Mouse (Mus musculus): Measurements from ENCODE around the gene Gtf2h4.

Gene Gtf2h4

DNA sequence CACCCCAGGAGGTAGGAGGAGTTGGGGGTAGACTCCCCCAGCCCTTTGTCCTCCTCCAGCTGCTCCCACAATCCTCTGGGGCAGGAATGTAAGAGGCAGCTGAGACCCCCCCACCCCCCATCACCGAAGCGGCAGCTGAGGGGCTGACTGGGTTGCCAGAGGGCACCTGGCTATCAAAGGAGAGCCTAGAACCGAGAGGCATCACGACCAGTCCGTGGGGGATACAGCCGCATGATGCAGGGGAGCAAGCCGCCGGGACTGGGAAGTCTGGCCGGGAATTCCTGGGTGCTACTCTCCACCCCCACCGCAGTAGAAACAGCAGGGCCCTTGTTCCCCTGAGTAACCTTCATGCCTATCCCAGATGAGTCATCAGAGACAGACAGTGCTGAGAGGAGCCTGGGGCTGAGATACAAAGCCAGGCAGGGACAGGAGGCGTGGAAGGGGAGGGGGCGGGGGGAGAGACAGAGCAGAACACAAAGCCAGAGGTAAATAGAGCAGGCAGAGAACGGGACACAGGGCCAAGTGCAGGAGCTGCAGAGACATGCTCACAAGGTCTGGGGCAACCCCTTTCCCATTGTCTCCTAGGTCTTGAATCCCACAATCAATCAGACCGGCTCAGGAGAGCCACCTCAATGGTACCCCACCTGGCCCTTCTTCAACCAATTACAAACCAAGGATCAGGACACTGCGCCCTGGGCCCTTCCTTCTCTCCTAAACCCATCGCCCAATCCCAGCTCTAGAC, 24.4 kb upstream of the Gtf2h4 start:
- DNase-seq (ENCODE audit: low read depth in 2 of 2, low spot score in 2 of 2): no peak

DNA sequence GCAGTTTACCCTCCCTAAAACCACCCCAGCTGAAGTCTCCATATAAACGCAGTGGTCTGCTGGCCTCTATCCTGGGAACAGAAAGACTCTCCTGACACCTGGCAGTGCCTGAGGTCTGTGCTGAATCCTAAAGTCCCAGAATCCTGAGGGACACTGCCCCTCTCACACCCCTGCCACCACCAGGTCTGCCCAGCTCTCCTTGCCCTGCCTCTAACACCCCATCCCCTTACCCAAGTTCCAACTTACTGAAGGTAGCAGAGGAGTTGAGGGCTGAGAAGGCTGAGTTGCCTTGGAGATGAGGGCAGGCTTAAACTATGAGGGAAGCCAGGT, 23.9 kb upstream of the Gtf2h4 start:
- DNase-seq (ENCODE audit: low read depth in 2 of 2, low spot score in 2 of 2): no peak

DNA sequence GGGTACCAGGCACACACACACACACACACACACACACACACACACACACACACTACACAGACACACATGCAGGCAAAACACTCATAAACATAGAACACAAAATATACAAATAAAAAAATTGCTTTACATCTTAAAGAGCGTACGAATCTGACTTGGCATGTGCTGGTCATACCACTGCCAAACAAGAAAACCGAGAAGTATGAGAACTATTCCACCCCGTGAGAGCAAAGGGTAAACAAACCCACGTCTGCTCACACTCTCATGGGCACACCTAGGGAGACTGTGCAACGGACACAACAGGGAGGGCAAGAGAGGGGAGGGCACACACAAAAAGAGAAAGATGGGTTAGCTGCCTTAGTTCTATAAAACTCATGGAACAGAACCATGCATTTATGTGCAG, 23.2 kb upstream of the Gtf2h4 start:
- DNase-seq (ENCODE audit: low read depth in 2 of 2, low spot score in 2 of 2): no peak

DNA sequence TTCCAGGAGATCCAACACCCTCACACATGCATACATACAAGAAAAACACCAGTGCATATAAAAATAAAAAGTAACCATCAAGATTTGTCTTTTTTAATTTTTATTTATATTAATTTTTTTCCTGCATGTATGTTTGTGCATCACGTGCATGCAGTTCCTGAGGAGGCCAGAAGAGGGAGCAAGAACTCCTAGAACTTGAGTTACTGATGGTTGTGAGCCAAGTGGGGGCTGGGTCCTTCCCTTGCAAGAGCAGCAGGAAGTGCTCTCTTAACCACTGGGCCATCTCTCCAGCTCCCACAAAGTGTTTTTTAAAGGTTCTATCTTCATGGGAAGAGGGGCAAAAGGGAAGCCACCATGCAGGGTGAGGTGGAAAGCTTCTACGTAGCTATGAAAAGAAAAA, 21.8 kb upstream of the Gtf2h4 start:
- peak; percentile 43 to 61 for DNase-seq (ENCODE audit: low read depth in 2 of 2, low spot score in 2 of 2)

DNA sequence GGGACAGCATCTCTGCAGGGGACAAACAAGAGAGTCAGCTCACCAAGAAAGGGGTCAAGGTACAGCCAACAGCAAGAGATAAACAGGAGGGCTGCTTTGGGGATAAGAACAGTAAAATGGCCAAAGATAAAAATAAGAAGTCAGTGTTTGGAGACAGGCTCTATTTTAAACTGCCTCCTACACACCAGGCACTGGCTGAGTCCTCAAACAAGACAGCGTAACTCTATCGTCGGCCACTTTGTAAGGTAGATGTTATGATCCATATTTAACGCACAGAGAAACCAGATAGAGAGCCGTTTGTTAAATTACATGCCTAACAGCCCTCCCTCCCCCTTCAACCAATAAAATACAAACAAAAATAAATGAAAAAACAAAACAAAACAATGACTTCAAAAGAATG, 20.4 kb upstream of the Gtf2h4 start:
- DNase-seq (ENCODE audit: low read depth in 2 of 2, low spot score in 2 of 2): no peak

DNA sequence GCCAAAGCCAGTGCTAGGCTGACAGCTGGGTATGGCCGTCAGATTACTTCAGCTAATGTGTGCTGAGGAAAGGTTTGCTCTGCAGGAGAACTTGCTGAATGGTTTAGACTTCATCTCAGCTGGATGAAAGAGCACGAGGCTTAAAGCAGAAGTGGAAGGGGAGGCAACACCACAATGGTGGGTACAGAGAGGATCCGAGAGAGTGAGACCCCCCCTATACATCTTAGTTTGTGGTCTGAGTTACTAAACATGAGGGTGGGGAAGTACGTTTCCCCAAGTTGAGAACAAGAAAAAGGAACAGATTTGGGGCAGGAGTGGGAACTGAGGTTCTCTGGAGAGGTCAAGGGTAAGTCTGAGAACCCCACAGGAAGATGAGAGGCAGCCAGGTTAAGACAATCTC, 18.8 kb upstream of the Gtf2h4 start:
- DNase-seq (ENCODE audit: low read depth in 2 of 2, low spot score in 2 of 2): no peak

DNA sequence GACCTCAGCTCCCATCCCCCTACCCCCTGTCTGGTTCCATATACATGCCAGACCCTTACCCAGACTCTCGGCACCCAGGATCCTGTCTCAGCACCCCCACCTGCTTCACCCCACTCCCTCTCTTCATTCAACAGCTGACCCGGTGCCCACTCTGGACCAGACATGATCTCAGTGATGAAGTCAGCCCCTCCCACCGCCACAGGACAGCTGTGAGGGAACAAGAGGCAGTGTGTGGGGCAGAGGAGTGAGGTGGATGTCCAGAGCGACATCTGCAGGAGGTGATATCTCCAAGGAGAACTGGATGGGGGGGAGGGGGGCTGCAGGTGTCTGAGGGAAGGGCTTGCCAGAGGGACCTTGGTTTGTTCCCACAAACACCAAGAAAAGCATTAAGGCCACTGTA, 18.3 kb upstream of the Gtf2h4 start:
- no peak for DNase-seq (ENCODE audit: low read depth in 2 of 2, low spot score in 2 of 2)

DNA sequence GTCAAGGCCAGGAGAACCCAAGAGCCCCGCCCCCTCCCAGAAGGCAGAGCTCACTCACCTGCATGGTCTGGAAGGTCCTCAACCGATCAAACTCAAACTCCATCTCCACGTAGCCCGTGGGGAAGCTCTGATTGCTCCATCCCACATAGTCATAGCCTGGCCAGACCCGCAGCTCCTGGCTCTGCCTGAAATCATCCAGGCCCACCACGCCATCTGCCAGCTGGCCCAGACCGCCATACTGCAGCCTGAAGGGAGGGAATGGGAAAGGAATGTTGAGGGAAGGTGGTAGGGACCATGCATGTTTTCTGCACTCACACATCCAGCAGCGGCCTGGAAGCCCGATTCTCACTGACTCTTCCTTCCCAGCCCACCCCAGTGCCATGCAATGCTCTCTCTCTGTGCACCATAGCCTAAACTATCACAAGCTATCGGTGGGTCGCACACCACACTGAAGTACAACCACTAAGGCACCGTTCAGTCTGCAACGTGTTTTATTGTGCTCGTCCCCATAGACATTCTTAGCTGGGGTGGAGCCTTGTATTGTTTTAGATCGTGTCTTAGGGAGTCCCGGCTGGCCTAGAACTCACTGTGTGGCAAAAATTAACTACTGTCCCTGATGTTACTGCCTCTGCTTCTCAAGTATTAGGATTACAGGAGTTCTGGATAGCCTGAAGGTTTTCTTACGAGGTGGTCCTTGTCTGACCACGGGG, 16.6 kb upstream of the Gtf2h4 start:
- no peak for DNase-seq (ENCODE audit: low read depth in 2 of 2, low spot score in 2 of 2)

DNA sequence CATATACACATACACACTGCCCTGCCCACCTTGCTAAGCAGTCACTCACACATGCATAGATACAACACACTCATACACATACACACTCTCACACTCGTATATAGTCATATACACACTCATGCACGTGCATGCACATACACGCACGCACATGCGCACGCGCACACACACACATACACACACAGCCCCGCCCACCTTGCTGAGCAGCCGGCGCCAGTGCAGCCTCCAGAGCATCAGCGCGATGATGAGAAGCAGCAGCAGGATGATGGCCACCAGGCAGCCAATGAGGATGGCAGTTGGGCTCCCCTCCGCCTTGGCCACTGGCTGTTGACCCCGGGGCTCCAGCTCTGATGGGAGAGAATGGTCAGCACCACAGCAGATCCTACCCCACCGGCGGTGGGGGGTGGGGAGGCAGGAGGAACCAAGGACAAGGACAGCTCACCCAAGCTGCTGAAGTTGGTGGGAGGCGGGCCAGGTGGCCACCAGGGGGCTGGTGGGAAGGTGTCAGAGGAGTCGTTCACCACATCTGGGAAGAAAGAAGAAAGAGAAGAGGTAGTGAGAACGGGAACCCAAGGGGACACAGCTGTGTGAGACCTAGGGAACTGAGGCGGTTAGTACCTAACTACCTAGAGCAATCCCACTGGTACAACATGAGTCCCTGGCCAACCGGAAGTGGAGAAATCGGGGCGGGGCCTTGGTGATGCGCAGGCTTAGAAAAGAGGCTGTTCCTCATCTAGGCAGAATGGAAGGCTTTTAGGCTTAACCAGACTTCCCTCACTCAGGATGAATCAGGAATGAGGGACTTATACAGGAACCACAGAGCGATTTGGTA, 15.0 kb upstream of the Gtf2h4 start:
- DNase-seq (ENCODE audit: low read depth in 2 of 2, low spot score in 2 of 2): no peak

DNA sequence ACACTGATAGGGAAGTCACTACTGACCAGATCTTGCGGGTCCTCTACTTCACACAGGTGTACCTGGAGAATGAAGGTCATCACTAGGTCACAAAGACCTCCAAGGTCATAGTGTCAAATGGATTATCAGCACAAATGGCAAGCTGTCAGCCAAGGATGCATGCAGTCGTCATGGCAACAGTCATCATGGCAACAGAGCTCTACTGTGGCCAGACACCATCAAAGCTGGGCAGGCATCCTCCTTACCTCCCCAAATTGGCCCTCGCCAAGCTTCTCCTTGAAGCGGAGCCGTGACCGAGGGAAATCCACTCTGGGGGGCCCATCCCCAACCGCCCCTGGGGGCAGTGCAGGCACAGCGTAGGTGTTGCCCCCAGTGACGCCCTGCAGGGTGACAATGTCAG, 11.5 kb upstream of the Gtf2h4 start:
- no peak for DNase-seq (ENCODE audit: low read depth in 2 of 2, low spot score in 2 of 2)

DNA sequence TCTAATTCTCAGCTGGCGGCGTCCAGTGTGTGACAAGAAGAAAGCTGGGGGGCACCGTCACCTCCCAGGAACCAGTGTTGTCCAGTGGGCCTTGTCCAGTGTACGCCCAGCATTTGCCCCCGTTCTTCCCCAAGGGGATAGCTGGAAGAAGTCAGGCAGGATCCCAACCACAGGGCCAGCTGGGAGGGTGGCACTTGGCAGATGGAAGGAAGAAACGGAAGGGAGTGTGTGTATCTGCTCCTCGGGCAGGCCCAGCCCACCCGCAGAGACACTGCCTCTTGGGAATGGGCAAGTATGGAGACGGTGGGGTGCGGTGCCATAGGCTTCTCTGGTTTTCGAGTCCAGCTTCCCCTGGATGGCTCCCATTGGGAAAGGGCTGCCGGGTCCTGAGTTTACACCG, 8.4 kb upstream of the Gtf2h4 start:
- no peak for DNase-seq (ENCODE audit: low read depth in 2 of 2, low spot score in 2 of 2)

DNA sequence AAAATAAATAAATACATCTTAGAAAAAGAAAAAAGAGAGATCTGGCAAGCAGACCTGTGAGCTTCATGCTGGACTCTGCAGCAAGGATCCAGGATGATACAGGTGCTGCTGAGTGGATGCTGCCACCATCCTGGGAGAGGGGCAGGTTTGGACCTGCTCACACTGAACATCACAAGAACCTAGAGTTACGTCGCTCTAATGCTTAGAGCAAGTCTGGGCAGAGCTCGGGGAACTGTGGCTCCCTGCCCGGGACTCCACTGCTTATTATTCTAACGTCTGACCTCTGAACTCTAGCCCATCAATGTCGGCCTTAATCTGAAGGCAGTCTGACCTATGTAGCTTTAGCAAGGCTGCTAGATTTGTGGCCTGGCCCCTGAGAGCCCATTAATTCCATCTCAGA, 7.1 kb upstream of the Gtf2h4 start:
- no peak for DNase-seq (ENCODE audit: low read depth in 2 of 2, low spot score in 2 of 2)

DNA sequence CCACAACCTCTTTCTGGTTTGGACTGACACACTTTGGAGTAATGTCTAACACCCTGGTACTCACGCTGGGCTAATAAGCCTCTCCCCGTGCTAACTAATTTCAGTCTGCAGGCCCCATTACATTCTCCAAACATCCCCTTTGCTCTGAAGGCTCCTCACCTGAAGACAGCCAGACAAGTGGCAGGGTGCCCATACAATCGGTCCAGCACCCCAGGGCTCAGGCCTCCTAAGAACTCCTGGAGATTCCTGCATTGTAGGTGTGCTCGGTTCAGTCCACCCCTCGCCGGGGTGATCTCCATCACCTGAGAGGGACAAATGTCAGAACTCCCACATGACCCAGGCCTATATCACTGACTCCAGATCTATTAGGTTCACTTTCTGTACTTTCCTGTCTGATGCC, 1.0 kb downstream of the Gtf2h4 start:
- DNase-seq (ENCODE audit: low read depth in 2 of 2, low spot score in 2 of 2): no peak

DNA sequence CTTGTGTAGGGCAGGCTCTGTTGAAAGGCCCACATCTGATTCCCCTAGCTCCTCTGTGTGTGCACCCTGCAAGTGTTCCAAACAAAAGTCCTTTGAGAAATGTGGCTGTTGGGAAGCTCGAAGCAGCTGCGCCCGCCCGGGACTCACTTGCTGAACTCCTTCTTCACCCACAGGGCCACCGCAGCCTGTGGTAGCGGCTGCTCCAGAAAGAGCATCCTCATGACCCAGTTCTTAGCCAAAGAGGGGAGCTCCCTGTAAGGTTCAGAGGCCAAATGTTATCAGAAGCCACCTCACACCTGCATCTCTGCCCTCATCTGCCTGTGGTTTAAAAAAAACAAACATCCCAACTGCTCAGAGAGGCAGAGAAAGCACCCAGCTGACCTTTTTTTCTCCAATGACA, 1.7 kb downstream of the Gtf2h4 start:
- no peak for DNase-seq (ENCODE audit: low read depth in 2 of 2, low spot score in 2 of 2)

DNA sequence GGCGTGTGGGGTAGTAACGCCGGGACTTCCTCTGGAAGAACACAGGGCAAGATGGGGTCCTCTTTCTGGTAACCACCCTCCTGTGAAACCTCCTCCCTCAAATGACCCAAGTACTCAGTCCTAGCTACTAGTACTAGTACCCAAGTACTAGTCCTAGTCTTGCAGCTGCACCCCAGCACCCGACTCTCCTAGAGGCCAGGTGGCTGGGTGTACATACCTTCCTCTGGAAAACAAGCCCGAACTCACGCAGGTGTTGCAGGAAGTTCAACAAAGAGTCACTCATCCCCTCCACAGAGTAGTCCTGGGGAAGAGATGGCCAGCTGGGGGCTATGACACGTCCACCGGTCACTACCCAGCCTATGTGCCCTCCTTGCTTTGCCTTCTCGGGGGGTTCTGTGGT, 3.8 kb downstream of the Gtf2h4 start:
- DNase-seq (ENCODE audit: low read depth in 2 of 2, low spot score in 2 of 2): no peak

DNA sequence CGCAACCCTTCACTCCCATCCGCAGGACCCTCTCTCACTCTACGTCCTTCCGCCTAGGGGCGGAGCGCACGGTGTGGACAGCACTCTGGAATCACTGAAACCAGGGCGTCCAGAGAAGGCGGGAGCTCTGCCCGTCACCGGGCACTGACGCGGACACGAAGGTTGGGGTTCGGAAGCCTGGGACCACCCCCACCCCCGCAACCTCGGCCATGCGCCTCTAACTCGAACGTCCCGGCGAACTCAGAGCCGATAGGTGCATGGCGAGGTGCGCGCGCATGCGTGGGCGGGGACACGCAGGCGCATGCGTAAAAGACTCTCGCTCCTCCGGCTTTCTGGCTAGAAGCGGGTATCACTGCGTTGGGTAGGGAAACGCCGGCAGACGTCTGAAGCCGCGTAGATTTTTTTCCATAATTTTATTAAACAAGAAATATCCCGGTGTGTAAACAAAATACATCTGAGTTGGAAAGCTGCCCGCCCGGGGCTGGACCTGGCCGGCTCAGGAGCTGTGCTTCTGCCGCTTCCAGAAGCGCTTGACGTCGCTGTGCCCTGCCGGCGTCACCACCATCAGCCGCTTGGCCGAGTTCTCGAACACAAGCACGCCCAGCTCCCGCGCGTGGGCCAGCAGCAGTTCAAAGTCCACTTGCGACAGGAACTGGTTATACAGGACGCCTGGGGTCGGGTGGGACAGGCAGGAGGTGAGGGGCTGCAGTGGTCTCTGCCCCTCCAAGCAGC, 6.0 kb downstream of the Gtf2h4 start, which contains the start of gene Vars2:
Vars2 (minus strand) TSS at position 259 of the 732 bp plus-strand sequence.
- peak; percentile 95 to 98 for DNase-seq (ENCODE audit: low read depth in 2 of 2, low spot score in 2 of 2)

DNA sequence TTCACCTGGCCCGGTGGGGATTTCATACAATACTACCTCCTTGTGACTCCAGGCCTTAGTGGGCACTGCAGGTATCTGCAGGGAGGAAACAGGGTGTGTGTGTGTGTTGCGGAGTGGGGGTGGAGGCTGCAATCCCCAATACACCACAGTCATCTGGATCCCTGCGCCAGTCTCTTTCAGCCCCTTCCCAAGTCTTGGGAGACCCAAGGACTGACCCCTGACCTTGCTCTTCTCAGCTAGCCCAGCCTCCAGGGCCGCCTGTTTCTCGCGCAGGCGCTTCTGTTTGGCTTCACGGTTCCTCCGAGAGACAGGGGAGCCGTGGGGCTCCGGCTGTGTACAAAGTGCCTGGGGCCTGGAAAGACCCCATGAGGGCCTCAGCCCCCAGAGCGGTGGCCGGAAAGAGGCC, 6.7 kb downstream of the Gtf2h4 start:
- peak; percentile 6 to 16 for DNase-seq (ENCODE audit: low read depth in 2 of 2, low spot score in 2 of 2)

DNA sequence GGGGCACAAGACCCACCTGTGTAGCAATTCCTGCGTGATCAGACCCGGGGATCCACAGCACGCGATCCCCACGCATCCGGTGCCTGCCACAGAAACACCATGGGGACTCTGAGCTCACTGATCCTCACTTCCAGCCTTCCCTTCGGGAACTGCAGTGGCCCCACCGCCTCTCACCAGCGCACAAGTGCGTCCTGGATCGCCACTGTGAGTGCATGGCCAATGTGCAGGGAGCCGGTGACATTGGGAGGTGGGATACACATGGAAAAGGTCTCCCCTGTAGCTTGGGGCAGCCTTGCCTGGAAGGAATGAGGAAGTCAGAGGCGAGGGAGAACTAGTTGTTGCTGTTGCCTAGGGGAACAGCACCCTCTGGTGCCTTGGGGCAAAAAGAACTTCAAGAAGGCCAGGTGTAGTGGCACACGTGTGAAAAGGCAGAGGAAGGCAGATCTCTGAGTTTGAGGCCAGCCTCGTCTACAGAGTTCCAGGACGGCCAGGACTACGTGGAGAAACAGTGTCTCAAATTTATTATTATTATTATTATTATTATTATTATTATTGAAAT, 7.5 kb downstream of the Gtf2h4 start:
- no peak for DNase-seq (ENCODE audit: low read depth in 2 of 2, low spot score in 2 of 2)

DNA sequence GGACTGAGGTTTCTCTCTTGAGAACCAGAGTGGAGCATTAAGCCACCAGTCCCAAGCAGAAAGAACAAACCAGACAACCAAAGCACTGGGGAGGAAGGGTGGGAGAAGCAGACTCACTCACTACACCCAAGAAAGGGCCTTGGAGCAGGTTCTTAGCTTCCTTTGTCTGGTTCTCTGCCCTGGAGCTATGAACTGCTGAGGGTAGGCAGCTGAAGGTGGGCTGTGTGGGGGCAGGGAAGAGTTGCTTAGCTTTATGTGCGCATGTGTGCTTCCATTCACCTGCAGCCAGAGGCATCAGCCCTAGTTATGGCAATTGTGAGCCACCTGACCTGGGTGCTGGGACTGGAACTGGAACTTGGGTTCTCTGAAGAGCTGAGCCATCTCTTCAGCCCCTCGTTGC, 20.5 kb downstream of the Gtf2h4 start:
- no peak for DNase-seq (ENCODE audit: low read depth in 2 of 2, low spot score in 2 of 2)

DNA sequence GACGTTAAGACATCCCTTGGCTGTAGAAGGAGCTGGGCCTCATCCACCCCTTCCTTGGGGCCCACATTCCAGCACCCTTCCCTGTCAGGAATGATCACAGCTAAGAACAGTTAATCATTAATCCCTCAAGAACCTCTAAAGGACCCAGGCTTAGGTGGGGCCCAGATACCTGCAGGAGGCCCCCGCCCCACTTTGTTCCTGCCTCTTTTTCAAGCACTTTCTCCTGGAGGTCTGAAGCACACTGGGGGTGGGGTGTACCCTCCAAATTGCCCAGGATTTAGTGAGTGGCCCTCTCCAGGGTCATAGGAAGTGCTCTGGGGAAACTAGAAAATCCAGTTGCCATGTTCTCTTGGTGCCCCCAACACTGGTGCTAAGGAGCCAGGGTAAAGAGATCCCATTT, 24.1 kb downstream of the Gtf2h4 start:
- no peak for DNase-seq (ENCODE audit: low read depth in 2 of 2, low spot score in 2 of 2)

DNA sequence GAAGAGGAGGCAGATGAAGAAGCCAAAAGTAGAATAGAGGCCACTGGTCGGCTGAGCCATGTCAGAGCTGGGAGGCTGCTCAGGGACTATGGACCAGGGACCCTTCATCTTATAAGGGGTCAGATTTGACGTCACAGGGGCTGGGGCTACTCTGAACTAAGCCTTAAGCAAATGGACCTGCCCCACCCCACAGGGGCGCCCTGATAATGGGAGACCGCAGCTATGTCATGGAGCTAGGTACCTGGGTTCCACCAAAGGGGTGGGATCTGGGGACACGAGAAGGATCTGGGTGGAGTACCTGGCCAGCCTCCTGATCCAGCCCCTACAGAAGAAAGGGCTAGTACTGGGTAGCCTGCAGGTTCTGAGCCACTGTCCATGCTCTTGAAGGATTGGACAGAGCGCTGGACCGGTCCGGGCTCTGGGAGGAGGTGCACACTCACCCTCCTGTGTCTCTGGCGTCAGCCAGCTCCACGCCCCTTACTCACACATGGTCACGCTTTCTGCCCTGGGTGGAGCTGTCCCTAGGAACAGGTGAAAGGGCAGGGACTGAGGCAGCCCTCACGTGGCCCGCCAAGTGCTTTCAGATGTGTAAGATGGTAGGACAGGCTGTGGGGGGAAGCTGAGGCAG, 29.8 kb downstream of the Gtf2h4 start, which contains the start of gene Mucl3:
Mucl3 (minus strand) TSS at position 87 of the 628 bp plus-strand sequence.
- no peak for DNase-seq (ENCODE audit: low read depth in 2 of 2, low spot score in 2 of 2)
